Mouse (Mus musculus) kidney, postnatal 0 days (tissue): ENCODE data around the gene Lrrc10b. TPM values are rescaled to one million over a fixed set of nuclear protein-coding genes. Genes with fewer than 3 reads are reported as not detected.
A peak's percentile ranks its signal among the peaks of the same experiment; 100 is the strongest.

Source experiments
- ATAC-seq: fragments of 200-750 bp; cut with Nextera tagmentation; replicated peaks from 2 replicates; pipeline ENCODE4 v1.8.0; 2017; ENCODE audit warnings: low read depth, moderate number of reproducible peaks, moderate TSS enrichment, moderate library complexity; ENCODE audit not compliant: low FRiP score
- DNase-seq: peaks from one replicate; pipeline ENCODE4 v3.0.0-alpha.2; 2016; ENCODE audit warnings: low spot score
- H3K27ac ChIP-seq: fragments of 300-500 bp; sonication (generic); 2 replicates; pipeline ENCODE4 v1.5.1; 2014; ENCODE audit warnings: mild to moderate bottlenecking
- H3K27me3 ChIP-seq: fragments of 300-500 bp; sonication (generic); 2 replicates; pipeline ENCODE4 v1.6.1; 2014; ENCODE audit warnings: low read length, mixed read lengths; ENCODE audit not compliant: insufficient read depth
- H3K36me3 ChIP-seq: fragments of 300-500 bp; sonication (generic); 2 replicates; pipeline ENCODE4 v1.6.1; 2014; ENCODE audit warnings: low read length, mixed read lengths; ENCODE audit not compliant: insufficient read depth
- H3K4me1 ChIP-seq: fragments of 300-500 bp; sonication (generic); replicated peaks from 2 replicates; pipeline ENCODE4 v1.6.1; 2014; ENCODE audit warnings: antibody characterized with exemption, low read length, mixed read lengths; ENCODE audit not compliant: insufficient read depth
- H3K4me2 ChIP-seq: fragments of 300-500 bp; sonication (generic); 2 replicates; pipeline ENCODE4 v1.6.1; 2014; ENCODE audit warnings: mild to moderate bottlenecking, low read length, moderate library complexity, mixed read lengths
- H3K4me3 ChIP-seq: fragments of 300-500 bp; sonication (generic); replicated peaks from 2 replicates; pipeline ENCODE4 v1.5.1; 2014; ENCODE audit warnings: low read depth, low read length
- H3K9ac ChIP-seq: fragments of 300-500 bp; sonication (generic); 2 replicates; pipeline ENCODE4 v1.6.1; 2014; ENCODE audit warnings: low read depth, low read length
- H3K9me3 ChIP-seq: fragments of 300-500 bp; sonication (generic); replicated peaks from 2 replicates; pipeline ENCODE4 v1.6.1; 2016; ENCODE audit warnings: low read length, inconsistent platforms, mixed read lengths
- CTCF ChIP-seq: IDR thresholded peaks from 2 replicates; pipeline ENCODE4 v1.5.1; 2016; ENCODE audit warnings: antibody characterized with exemption, low read depth, mild to moderate bottlenecking, moderate library complexity
- WGBS: fragments of 180-500 bp; shearing (Covaris S2); extraction: QIAGEN DNeasy Blood & Tissue Kit; methylation state at CpG from one replicate; pipeline ENCODE4 v1.1.7; 2014; 5-methylcytosine and 5-hydroxymethylcytosine counted together
- polyA plus RNA-seq: library from polyadenylated mRNA; unstranded; fragments of >200 nt; fragmentation: Nextera tagmentation; extraction: Ambion mirVana; gene quantifications from 2 replicates; pipeline ENCODE4 v1.2.1, GENCODE M21; 2015

The Lrrc10b gene
- polyA plus RNA-seq, 1 experiment from 2014 or later, result 0.80 TPM

- whole genome bisulfite sequencing, result 72% methylated on average over 9 of the region's 9 CpGs
- H3K4me1 ChIP-seq, result 0 out of 2 replicates have a peak, but pooled peaks cover 6% of the 10 kb centered on the region
- no peak for DNase-seq
- H3K4me3 ChIP-seq, result no peak overlapping the region
- H3K27ac ChIP-seq, result no peak overlapping the region
- no peaks in the 10 kb centered on the region for H3K27me3 ChIP-seq
- H3K9me3 ChIP-seq, result no peaks in the 10 kb centered on the region
- no peaks in the 10 kb centered on the region for H3K36me3 ChIP-seq
- no peak overlapping the region for H3K4me2 ChIP-seq
- no peak overlapping the region for H3K9ac ChIP-seq
- no peak for TF ChIP-seq CTCF
- ATAC-seq, result no peak
Observed at GRCm38 (mm10) chr19:10433879-10434540, 23.3 kb downstream of the Lrrc10b start.

DNA sequence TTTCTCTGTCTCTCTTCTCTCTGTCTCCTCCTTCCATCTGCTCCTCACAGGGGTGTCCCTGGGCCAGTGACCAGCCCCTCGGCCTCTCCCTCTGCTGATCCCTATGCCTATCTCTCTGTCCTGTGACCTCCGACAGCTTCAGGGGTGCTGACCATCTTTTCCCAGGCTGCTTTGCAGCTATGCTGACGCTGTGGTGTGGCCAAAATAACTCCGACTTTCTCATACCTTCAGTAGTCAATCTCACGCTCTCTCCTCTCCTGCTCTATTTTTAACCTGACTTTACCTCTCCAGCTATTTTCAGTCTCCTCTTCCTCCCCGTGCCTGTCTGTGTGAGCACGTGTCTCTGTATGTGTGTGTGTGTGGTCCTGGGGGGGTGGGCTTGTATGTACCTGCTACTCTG lies 24.0 kb downstream of the Lrrc10b start:
- Histone ChIP-seq H3K4me3 (no peak overlapping the region), H3K27ac (no peak overlapping the region), H3K9ac (no peak overlapping the region), H3K27me3 (no peaks in the 10 kb centered on the region), H3K4me2 (no peak overlapping the region), H3K9me3 (no peaks in the 10 kb centered on the region), H3K36me3 (no peaks in the 10 kb centered on the region), H3K4me1 (0 out of 2 replicates have a peak, but pooled peaks cover 11% of the 10 kb centered on the region)
- ATAC-seq (no peak), DNase-seq (no peak)
- no peak for TF ChIP-seq CTCF
- 87% methylated on average over 7 of the region's 7 CpGs for WGBS

GRCm38 (mm10) chr19:10431841-10432240 lies 25.4 kb downstream of the Lrrc10b start:
- H3K36me3 ChIP-seq, result no peaks in the 10 kb centered on the region
- no peak overlapping the region for H3K9ac ChIP-seq
- H3K27ac ChIP-seq, result no peak overlapping the region
- no peak for DNase-seq
- H3K27me3 ChIP-seq, result no peaks in the 10 kb centered on the region
- H3K4me3 ChIP-seq, result no peak overlapping the region
- no peak for ATAC-seq
- peaks cover 24% of the 10 kb centered on the region; the same call in 1 of the 2 replicates for H3K4me1 ChIP-seq
- H3K4me2 ChIP-seq, result no peak overlapping the region
- H3K9me3 ChIP-seq, result no peaks in the 10 kb centered on the region
- no peak for TF ChIP-seq CTCF
- 63% methylated on average over 4 of the region's 4 CpGs for WGBS

DNA sequence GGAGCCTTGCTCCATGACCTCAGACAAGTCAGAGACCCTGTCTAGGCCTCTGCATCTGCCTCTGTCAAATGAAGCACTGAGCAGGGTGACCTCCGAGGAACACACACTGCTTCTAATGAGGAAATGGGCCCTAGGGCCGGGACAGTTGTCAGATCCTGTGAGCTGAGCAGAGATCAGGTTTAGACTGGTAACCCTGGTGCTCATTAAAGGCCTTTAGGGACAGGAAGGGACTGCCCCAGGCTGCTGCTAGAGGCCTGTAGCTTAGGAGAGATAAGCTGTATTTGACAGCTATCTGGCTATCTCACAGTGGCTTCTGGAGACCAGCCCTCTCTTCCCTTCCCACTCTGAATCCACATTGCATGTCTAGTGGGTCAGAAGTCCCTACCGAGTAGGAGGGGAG lies 25.9 kb downstream of the Lrrc10b start:
- Histone ChIP-seq H3K4me1 (peaks cover 28% of the 10 kb centered on the region), H3K9me3 (no peaks in the 10 kb centered on the region), H3K9ac (no peak overlapping the region), H3K4me2 (no peak overlapping the region), H3K27me3 (no peaks in the 10 kb centered on the region), H3K36me3 (no peaks in the 10 kb centered on the region), H3K27ac (no peak overlapping the region), H3K4me3 (no peak overlapping the region)
- ATAC-seq (no peak), DNase-seq (no peak)
- no peak for TF ChIP-seq CTCF
- 58% methylated on average over 3 of the region's 3 CpGs for WGBS

DNA sequence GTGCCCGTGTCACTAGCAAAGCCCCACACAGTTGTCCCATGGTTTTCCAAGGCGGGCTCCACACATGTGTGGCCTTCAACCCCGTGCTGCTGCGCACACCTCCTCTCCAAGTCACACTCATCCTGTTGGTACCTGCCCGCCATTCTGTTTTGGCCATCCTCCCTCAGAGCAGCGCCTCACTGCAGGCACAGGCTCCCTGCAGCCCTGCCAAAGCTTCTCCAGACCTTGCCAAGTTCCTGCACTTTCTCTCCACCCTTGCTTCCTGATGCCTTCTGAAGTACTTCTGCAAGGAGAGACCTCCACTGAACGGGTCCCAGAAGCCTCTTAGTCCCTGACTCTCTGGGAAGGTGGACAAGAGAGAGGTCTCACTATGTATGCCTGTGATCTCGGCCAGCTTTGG lies 27.9 kb downstream of the Lrrc10b start:
- Histone ChIP-seq H3K4me1 (peaks cover 45% of the 10 kb centered on the region), H3K4me3 (no peak overlapping the region), H3K9ac (no peak overlapping the region), H3K27ac (no peak overlapping the region), H3K27me3 (no peaks in the 10 kb centered on the region), H3K9me3 (no peaks in the 10 kb centered on the region), H3K4me2 (no peak overlapping the region), H3K36me3 (no peaks in the 10 kb centered on the region)
- DNase-seq, result no peak
- no peak for ATAC-seq
- 87% methylated on average over 8 of the region's 8 CpGs for WGBS
- no peak for TF ChIP-seq CTCF

- H3K9ac ChIP-seq, result no peak overlapping the region
- no peaks in the 10 kb centered on the region for H3K9me3 ChIP-seq
- no peak for TF ChIP-seq CTCF
- no peak overlapping the region for H3K4me3 ChIP-seq
- 35% methylated on average over 9 of the region's 9 CpGs for WGBS
- no peaks in the 10 kb centered on the region for H3K27me3 ChIP-seq
- no peak overlapping the region for H3K4me2 ChIP-seq
- ATAC-seq (no peak), DNase-seq (peak; percentile 77)
- peaks cover 48% of the 10 kb centered on the region for H3K4me1 ChIP-seq
- H3K27ac ChIP-seq, result peak overlapping the region; percentile 57
- no peaks in the 10 kb centered on the region for H3K36me3 ChIP-seq
Observed at GRCm38 (mm10) chr19:10427431-10427830, 29.8 kb downstream of the Lrrc10b start.

DNA sequence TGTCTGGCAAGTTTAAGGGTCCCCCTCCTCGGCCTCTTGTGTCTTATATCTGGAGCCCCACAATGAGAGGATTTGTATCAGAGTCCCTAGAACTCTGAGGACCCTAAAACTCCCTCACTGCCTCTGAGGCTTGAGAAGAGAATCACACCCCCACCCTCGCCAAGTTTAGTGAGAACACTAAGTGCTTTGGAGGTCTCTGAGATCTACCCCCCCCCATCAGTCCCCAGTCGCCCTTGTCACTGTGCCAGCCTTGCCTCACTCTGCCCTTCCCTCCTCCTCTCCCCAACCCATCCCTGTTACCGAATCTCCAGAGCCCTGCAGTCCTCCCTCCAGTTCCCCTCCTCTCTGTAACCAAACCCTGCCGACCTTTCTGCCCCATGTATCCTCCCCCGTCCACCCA lies 30.5 kb downstream of the Lrrc10b start:
- H3K9ac ChIP-seq, result no peak overlapping the region
- no peak for DNase-seq
- H3K27me3 ChIP-seq, result no peaks in the 10 kb centered on the region
- TF ChIP-seq CTCF, result no peak
- no peaks in the 10 kb centered on the region for H3K9me3 ChIP-seq
- WGBS, result 32% methylated on average over 6 of the region's 6 CpGs
- no peak overlapping the region for H3K4me3 ChIP-seq
- H3K27ac ChIP-seq, result 0 out of 2 replicates have a peak overlapping the region, but pooled peaks have one; percentile 57
- no peaks in the 10 kb centered on the region for H3K36me3 ChIP-seq
- H3K4me1 ChIP-seq, result peaks cover 52% of the 10 kb centered on the region
- ATAC-seq, result no peak
- H3K4me2 ChIP-seq, result no peak overlapping the region
